Mouse (Mus musculus): ENCODE results near the gene Frs2.
A peak's percentile ranks its signal among the peaks of the same experiment; 100 is the strongest.

The Frs2 gene

GRCm38 (mm10) chr10:117148361-117149003 is at the start of gene Frs2:
TSS of gene Frs2 (minus strand) at chr10:117148534.
- DNase-seq (ENCODE audit: low spot score in 2 of 2), result peak; percentile 97 to 98

DNA sequence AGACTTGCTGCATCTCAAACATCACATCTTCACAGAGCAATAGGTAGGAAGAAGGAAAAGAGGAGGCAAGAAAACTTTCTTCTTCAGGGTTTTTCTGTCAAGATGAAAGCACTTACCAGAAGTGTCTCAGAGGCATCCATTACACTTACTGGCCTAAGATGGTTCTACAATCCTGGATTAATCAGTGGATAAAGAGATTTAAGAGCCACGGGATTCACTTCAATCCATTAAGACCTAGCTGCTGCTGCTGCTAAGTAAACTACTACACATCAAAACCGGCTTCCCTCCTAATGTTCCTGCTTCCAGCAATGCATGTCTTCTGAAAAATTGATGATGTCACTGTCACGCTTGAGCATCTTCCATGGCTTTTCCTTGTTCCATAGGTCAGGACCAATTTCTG is 48.4 kb upstream of the Frs2 start:
- no peak for DNase-seq (ENCODE audit: low spot score in 2 of 2)

- no peak for DNase-seq (ENCODE audit: low spot score in 2 of 2)
Observed at GRCm38 (mm10) chr10:117195748-117196147, 47.4 kb upstream of the Frs2 start.

DNA sequence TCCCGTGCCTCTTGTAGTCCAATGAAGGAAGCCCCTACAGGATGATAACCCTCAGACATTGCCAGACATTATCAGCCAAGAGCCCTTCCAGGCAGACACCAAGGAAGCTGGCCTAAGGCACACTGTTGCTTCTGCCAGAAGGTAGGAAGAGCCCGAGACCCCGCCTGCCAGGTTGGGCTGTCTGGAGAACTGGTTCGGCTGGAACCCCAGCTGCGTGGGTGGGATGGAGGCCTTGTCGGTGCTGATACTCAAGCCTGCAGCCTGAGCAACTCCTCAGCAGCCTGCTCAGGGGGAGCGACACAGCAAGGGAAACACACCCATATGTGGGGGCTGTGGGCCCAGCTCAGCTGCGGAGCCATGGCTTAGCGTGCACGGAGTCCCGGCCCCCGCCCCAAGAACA is 46.7 kb upstream of the Frs2 start:
- DNase-seq (ENCODE audit: low spot score in 2 of 2), result no peak

DNA sequence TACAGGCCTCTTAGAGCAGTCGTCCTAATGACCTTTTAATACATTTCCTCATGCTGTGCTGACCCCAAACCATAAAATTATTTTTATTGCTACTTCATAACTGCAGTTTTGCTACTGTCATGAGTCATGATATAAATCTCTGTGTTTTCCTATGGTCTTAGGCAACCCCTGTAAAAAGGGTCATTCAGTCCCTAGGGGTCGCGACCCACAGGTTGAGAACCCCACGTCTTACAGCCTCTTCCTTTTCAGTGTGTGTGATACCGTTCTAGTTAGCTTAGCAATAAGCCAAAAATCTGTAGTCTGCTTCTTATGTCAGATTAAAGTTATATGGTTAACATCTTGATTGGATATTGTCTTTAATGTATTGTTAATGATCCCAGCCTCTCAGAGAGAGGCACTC is 45.0 kb upstream of the Frs2 start:
- no peak for DNase-seq (ENCODE audit: low spot score in 2 of 2)

DNA sequence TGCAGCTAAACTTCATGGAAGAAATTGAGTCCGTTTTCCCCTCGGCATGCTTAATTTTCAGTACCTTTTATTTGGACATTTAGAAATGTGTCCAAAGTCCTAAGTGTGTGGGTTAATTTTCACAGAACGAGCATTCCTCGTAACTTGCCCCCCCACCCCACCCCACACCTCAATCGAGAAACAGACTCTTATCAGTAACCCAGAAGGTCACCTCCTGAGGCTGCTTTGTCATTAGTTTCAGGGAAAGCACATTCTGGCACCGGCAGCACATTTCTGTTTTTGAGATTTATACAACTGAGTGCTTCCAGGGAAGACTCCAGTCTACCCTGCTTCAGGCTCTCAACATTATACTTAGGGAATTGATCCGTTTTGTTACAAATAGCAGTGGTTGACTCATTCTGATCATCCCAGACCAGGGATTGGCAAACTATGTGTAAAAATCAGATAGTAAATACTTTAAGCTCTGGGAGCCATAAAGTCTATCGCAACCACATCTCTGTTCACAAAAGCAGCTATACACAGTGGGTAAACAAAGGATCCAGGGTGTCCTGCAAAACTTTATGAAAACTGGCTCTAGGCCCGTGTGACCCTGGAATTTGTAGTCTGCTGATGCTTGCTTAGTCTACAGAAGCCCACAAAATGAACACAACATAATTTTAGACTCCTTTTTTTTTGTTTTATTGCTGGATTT is 37.2 kb upstream of the Frs2 start:
- DNase-seq (ENCODE audit: low spot score in 2 of 2), result no peak

DNA sequence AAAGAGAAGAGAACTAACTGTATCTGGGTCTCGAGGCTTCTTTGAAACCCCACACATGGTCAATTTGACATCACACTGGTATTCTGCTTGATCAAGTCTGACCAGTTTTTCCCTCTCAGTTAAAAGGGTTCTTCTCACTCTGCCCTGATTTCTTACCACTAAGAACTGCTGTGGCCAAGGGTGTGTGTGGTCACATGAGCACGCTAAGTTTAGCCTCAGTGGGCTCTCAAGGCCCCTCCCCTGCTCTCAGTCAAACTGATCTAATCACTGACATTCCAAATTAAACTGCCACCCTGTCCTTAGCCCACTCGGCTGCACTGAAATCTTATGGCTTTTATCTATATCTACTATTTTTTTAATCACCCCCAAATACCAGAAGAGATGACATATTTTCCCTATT is 32.8 kb upstream of the Frs2 start:
- DNase-seq (ENCODE audit: low spot score in 2 of 2), result no peak

GRCm38 (mm10) chr10:117174645-117175044 is 26.3 kb upstream of the Frs2 start:
- no peak for DNase-seq (ENCODE audit: low spot score in 2 of 2)

DNA sequence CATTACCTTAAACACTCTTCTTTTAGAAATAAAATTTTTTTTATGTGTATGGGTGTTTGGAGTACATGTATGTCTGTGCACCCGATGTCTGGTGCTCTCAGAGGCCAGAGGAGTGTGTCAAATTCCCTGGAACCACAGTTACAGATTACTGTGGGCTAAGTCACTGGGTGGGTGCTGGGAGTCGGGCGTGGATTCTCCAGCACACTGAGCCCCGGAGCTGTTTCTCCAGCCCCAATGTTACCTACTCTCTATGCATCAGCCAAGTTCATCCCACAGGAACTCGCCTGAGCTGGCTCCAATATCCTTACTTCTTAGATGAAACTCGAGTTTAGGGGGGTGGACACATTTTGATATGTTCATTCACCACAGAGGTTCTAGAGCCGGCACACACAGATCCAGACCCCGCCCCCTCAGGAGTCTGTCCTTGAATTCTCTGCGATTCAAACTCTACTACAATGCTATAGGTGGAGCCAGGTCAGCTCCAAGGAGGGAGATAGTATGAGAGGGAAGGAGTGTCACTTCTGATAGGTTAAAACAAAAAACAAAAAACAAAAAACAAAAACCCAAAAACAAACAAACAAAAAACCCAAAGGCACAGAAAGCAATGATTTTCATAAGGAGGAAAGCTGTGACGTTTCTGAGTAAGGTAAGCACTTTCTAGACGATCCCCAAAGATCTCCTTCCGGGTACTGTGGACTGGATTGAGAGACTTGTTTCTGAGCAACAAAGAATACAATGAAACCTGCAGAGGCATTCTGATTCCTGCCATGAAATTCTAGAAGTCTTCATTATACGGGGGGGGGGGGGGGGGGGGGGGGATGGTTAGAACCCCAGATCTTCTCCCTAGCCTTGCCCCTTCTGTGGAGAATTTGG is 25.5 kb upstream of the Frs2 start:
- DNase-seq (ENCODE audit: low spot score in 2 of 2), result no peak

DNA sequence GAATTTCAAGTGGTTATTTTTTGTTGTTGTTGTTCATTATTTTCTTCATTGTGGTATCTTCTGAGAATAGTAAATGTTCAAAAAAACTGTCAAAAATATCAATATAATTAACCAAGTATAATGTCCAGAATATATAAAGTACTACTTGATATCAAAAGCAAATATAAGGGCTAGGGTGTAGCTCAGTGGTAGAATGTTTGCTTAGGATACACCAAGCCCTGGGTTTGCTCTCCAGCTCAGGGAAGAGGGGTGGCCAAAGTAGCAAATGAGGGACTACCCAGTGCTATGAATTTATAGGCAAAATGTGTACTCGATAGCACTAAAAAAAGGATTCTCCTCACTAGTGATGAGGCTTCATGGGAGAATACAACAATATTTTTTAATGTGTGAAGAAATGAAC is 24.8 kb upstream of the Frs2 start:
- DNase-seq (ENCODE audit: low spot score in 2 of 2), result no peak

DNA sequence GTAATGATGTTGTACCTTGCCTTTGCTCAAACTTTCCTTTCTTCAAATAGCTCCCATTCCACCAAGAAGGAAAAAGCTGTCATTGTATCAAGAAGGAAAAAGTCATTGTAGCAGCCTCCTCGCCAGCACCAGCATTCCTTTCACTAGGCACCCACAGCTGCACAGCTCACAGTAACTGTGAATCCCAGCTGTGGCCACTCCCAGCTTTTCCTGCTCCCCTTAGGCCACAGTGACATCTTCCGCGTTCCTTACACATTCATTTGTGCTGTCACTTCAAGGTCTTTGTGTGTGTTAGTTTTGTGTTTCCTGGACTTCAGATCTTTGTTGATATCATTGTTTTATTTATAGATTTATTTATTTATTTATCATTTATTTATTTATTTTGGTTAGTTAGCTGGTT is 23.7 kb upstream of the Frs2 start:
- no peak for DNase-seq (ENCODE audit: low spot score in 2 of 2)

- no peak for DNase-seq (ENCODE audit: low spot score in 2 of 2)
Observed at GRCm38 (mm10) chr10:117166785-117167425, 18.6 kb upstream of the Frs2 start.

- DNase-seq (ENCODE audit: low spot score in 2 of 2), result no peak
Observed at GRCm38 (mm10) chr10:117162662-117163061, 14.3 kb upstream of the Frs2 start.

- no peak for DNase-seq (ENCODE audit: low spot score in 2 of 2)
Observed at GRCm38 (mm10) chr10:117160099-117160498, 11.8 kb upstream of the Frs2 start.

DNA sequence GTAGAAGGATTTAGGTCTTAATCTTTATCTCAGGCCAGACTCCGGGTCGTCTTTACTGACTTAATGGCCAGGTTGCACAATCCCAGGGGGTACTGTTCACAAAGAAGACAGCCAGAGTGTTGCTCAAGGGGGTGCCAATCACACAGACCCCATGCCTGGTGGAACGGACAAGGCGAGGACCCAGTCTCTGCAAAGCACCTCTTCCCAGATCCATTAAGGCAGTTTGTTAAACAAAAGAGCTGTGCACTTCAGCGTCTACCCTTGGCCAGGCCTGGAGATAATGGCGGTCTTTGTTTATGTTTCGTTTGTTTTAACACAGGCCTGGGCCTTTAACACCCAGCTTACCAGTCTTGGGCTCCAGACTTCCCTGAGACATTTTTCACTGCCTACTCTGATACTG is 3.9 kb upstream of the Frs2 start:
- DNase-seq (ENCODE audit: low spot score in 2 of 2), result no peak

DNA sequence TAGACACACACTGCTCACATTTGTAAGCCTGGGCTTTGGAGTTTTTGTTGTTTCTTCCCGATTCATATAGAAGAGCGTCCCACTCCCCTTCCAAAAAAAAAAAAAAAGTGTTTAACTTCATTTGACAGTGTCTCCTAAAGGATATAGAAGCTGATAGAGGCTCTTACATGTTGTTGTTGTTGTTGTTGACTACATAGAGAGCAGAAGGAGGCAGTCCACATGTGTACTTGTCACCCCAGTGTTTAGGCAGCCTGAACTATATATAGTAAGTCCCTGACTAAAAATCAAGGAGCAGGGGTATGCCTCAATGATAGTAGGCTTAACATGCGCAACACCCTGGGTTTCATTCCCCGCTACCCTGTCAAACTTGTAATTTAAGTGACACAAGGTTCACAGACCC is 3.3 kb upstream of the Frs2 start:
- no peak for DNase-seq (ENCODE audit: low spot score in 2 of 2)

- DNase-seq (ENCODE audit: low spot score in 2 of 2), result no peak
Observed at GRCm38 (mm10) chr10:117151241-117151640, 2.9 kb upstream of the Frs2 start.

DNA sequence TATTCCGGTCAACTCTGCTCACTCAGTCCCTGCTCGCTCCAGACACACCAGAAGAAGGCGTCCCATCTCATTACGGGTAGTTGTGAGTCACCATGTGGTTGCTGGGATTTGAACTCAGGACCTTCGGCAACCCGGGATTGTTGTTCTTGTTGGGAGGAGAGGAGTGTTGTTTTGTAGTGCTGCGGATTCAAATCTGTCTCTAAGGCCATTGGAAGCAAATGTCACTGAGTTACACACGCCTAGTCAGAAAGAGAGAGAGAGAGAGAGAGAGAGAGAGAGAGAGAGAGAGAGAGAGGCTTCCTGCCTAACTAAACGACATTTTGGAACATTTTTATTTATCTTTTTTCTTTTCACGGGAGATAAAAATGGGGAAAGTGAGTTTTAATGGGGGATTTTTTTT is 2.4 kb upstream of the Frs2 start:
- DNase-seq (ENCODE audit: low spot score in 2 of 2), result no peak

- peak; percentile 25 to 31 for DNase-seq (ENCODE audit: low spot score in 2 of 2)
Observed at GRCm38 (mm10) chr10:117149942-117150617, 1.7 kb upstream of the Frs2 start.

DNA sequence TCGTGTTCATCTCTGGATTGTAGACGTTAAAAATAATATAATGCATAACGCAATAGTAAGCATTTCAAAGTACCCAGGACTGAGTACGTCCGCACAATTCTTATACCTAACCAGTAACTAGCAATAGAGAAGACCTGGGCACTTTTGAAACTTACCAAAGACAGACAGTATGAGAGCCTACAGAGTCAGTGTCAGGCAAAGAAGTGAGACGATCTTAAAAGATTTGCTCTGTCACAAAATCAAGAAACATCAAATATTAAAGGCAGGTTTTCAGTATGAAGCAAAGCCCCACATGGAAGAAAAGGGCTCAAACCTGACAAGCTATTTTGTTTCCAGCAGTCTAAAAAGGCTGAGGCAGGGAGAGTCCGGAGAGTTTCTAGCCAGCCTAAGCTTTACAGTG is 907 bp upstream of the Frs2 start:
- DNase-seq (ENCODE audit: low spot score in 2 of 2), result no peak

DNA sequence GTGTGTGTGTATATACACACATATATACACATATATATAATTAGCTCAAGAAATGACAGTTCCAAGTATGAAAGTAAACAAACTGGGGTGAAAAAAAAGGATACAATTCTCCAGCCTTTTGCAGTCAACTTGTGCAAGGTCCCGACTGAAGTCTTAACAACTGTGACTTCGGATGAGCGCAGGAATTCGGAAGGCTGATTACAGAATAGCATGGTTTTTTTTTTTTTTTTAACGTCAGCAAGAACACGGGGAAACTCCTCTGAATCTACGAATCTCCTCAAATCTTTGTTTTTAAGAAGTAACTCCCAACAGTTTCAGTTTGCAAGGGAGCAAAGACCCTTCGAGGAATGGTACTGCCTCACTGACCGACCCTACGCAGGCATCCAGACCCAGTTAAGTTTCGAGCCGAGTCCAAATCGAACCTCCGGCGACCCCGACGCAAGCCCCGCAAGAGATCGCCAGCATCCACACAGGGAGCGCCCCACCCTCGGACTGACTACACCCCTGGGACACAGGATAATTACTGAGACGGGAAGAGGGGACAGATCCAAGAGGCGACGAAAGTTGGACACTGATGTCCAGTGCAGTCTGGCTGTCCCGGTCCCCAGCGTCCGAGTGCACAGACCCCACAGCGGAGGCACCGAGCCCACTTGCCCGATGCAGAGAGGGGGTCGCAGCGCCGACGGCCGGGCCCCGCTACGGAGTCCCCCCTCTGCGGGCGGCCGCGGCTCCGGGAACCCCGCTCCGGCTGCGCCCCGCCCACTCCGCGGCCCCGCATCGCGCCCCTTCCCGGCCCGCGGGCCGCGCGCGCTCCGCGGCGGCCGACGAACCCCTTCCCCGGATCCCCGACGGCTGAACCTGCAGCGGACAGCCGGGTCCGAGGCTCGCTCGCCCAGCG is 622 bp downstream of the Frs2 start:
- DNase-seq (ENCODE audit: low spot score in 2 of 2), result no peak
